Mouse (Mus musculus): ENCODE measurements around the gene Tbc1d13. TPM values are rescaled to one million over a fixed set of nuclear protein-coding genes. Genes with fewer than 3 reads are reported as not detected.
"Not testable (repeated sequence)": the region's sequence is repeated elsewhere in the genome, so short reads cannot be mapped to it uniquely, and the experiment has no call there.

The Tbc1d13 gene
- total and polyA plus RNA-seq, 3 experiments = 25.9 to 36.8 (median 32.1) TPM

DNA sequence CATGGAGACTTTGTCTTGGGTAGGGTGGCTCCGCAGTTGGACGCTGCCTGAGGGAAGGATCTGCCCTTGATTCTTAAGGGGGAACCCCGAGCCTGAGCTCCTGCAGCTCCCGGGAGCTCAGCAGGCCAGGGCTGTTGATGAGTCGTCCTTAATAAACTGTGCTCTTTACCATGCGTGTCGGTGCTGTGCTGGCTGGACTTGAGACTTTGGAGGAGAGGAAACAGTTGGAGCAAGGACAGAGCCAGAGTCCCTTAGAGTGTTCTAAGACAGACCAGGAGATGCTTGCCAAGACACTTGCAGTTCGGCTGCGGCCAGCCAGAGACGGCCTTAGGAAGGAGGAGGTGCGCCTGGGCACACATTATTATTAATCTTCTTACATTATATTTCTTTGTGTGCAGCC lies 18.3 kb downstream of the Tbc1d13 start:
- Histone ChIP-seq H3K9ac (ENCODE audit: insufficient read depth, low read depth) (no peak overlapping the region), H3K27ac (ENCODE audit: insufficient read depth, low read depth) (no peak overlapping the region), H3K4me1 (ENCODE audit: control insufficient read depth in 1 of 2, insufficient read depth in 2 of 2) (no peaks in the 10 kb centered on the region), H3K27me3 (replicated peaks) (no peaks in the 10 kb centered on the region), H3K36me3 (replicated peaks in 1 of 2; ENCODE audit: control insufficient read depth in 1 of 2, insufficient read depth in 1 of 2, low read length in 1 of 2) (peaks cover 37 to 58% of the 10 kb centered on the region in 2 experiments), H3K4me2 (ENCODE audit: insufficient read depth, low read depth, poor library complexity, severe bottlenecking) (no peak overlapping the region), H3K79me2 (replicated peaks; ENCODE audit: control insufficient read depth, extremely low read depth, insufficient read depth, poor library complexity, severe bottlenecking) (no peaks in the 10 kb centered on the region), H3K9me3 (replicated peaks; ENCODE audit: low read length) (no peaks in the 10 kb centered on the region), H3K4me3 (replicated peaks in 1 of 3; ENCODE audit: low read depth in 2 of 3, low read length in 2 of 3, poor library complexity in 1 of 3) (no peak overlapping the region)
- no peak for DNase-seq (ENCODE audit: extremely low read depth)
- in situ Hi-C loops (cut with MboI; ENCODE audit: low pct_ligation_motif_present, low pct_unique_long_range_greater_than_20kb, low sequenced_read_pairs) (no loop called here), dilution Hi-C loops (cut with MboI; ENCODE audit: extremely low pct_ligation_motif_present, extremely low pct_unique_long_range_greater_than_20kb, low sequenced_read_pairs) (no loop called here)
- TF ChIP-seq GABPA (IDR thresholded peaks at IDR 0.05; ENCODE audit: insufficient replicate concordance, low read depth, low read length) (no peak), RCOR1 (conservative IDR thresholded peaks at IDR 0.05; ENCODE audit: low read depth, low read length) (no peak), NRF1 (IDR thresholded peaks at IDR 0.05; ENCODE audit: low read depth, low read length) (no peak), MYC (IDR thresholded peaks at IDR 0.05; ENCODE audit: low read depth, low read length) (no peak), POLR2A (IDR thresholded peaks at IDR 0.05; ENCODE audit: low read depth, low read length) (no peak), SIN3A (IDR thresholded peaks at IDR 0.05; ENCODE audit: low read length) (no peak), MAZ (IDR thresholded peaks at IDR 0.05; ENCODE audit: low read depth, low read length) (no peak), IRF4 (IDR thresholded peaks at IDR 0.05; ENCODE audit: low read depth, low read length) (no peak), JUND (conservative IDR thresholded peaks at IDR 0.05; ENCODE audit: low read depth, low read length) (no peak), MAFK (IDR thresholded peaks at IDR 0.05; ENCODE audit: insufficient replicate concordance, low read length) (no peak), BHLHE40 (IDR thresholded peaks at IDR 0.05; ENCODE audit: low read depth, low read length) (no peak), USF1 (IDR thresholded peaks at IDR 0.05; ENCODE audit: low read depth, low read length) (no peak)

DNA sequence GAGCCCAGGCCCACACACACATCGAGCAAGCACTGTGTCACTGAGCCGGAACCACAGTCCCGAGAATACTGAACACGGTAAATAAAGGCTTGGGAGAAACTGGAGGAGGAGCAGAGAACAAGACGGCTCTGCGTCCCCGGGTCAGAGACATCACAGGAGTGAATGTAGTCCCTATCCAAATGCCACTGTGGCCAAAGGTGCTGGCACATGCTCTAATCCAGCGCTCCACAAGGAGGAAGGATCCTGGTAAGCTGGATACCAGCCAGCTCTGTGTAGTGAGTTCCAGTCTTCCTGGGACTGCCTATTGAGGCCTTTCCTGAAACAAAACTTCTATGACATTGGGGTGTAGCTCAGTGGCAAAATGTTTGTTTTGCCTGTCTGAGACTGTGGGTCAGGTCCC lies 19.1 kb downstream of the Tbc1d13 start:
- no peaks in the 10 kb centered on the region for H3K27me3 ChIP-seq (replicated peaks)
- no peak overlapping the region for H3K9ac ChIP-seq (ENCODE audit: insufficient read depth, low read depth)
- H3K9me3 ChIP-seq (replicated peaks; ENCODE audit: low read length) = no peaks in the 10 kb centered on the region
- no peak overlapping the region for H3K27ac ChIP-seq (ENCODE audit: insufficient read depth, low read depth)
- TF ChIP-seq UBTF (IDR thresholded peaks at IDR 0.05; ENCODE audit: low read depth, low read length) (no peak), CHD2 (IDR thresholded peaks at IDR 0.05; ENCODE audit: low read length) (no peak), TBP (conservative IDR thresholded peaks at IDR 0.05; ENCODE audit: low read depth, low read length) (no peak), ELF1 (IDR thresholded peaks at IDR 0.05; ENCODE audit: low read depth, low read length) (no peak), MXI1 (IDR thresholded peaks at IDR 0.05; ENCODE audit: low read depth, low read length) (no peak), ZC3H11A (IDR thresholded peaks at IDR 0.05; ENCODE audit: low read depth, low read length) (no peak), CTCF (conservative IDR thresholded peaks at IDR 0.05 in 1 of 2, IDR thresholded peaks at IDR 0.05 in 1 of 2; ENCODE audit: low read depth in 2 of 2, low read length in 2 of 2) (no peak), ZMIZ1 (IDR thresholded peaks at IDR 0.05; ENCODE audit: low read depth, low read length) (no peak), EP300 (IDR thresholded peaks at IDR 0.05; ENCODE audit: low read length) (no peak), MAFK (IDR thresholded peaks at IDR 0.05; ENCODE audit: insufficient replicate concordance, low read length) (no peak), NRF1 (IDR thresholded peaks at IDR 0.05; ENCODE audit: low read depth, low read length) (no peak), E2F4 (IDR thresholded peaks at IDR 0.05; ENCODE audit: insufficient replicate concordance, low read depth, low read length) (no peak), KAT2A (IDR thresholded peaks at IDR 0.05; ENCODE audit: insufficient replicate concordance, low read length) (no peak)
- no peak overlapping the region for H3K4me3 ChIP-seq (replicated peaks in 1 of 3; ENCODE audit: low read depth in 2 of 3, low read length in 2 of 3, poor library complexity in 1 of 3)
- no peaks in the 10 kb centered on the region for H3K79me2 ChIP-seq (replicated peaks; ENCODE audit: control insufficient read depth, extremely low read depth, insufficient read depth, poor library complexity, severe bottlenecking)
- H3K4me1 ChIP-seq (ENCODE audit: control insufficient read depth in 1 of 2, insufficient read depth in 2 of 2) = no peaks in the 10 kb centered on the region
- no peak for DNase-seq (ENCODE audit: extremely low read depth)
- dilution Hi-C loops (cut with MboI; ENCODE audit: extremely low pct_ligation_motif_present, extremely low pct_unique_long_range_greater_than_20kb, low sequenced_read_pairs) = no loop called here
- in situ Hi-C loops (cut with MboI; ENCODE audit: low pct_ligation_motif_present, low pct_unique_long_range_greater_than_20kb, low sequenced_read_pairs) = no loop called here
- H3K36me3 ChIP-seq (replicated peaks in 1 of 2; ENCODE audit: control insufficient read depth in 1 of 2, insufficient read depth in 1 of 2, low read length in 1 of 2) = peaks cover 29 to 50% of the 10 kb centered on the region in 2 experiments
- no peak overlapping the region for H3K4me2 ChIP-seq (ENCODE audit: insufficient read depth, low read depth, poor library complexity, severe bottlenecking)

DNA sequence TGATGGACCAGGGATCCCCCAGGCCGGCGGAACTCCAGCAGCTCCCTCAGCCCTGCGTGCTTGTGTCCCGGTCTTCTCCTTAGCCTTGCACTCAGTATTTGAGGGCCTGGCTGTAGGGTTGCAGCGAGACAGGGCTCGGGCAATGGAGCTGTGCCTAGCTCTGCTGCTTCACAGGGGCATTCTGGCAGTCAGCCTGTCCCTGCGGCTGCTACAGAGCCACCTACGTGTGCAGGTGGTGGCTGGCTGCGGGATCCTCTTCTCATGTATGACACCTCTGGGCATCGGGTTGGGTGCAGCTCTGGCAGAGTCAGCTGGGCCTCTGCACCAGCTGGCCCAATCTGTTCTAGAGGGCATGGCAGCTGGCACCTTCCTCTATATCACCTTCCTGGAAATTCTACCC lies 26.3 kb downstream of the Tbc1d13 start:
- H3K36me3 ChIP-seq (replicated peaks in 1 of 2; ENCODE audit: control insufficient read depth in 1 of 2, insufficient read depth in 1 of 2, low read length in 1 of 2); H3K27me3 ChIP-seq (replicated peaks); H3K9me3 ChIP-seq (replicated peaks; ENCODE audit: low read length); dilution Hi-C loops (cut with MboI; ENCODE audit: extremely low pct_ligation_motif_present, extremely low pct_unique_long_range_greater_than_20kb, low sequenced_read_pairs); H3K4me1 ChIP-seq (ENCODE audit: control insufficient read depth in 1 of 2, insufficient read depth in 2 of 2); H3K79me2 ChIP-seq (replicated peaks; ENCODE audit: control insufficient read depth, extremely low read depth, insufficient read depth, poor library complexity, severe bottlenecking); H3K9ac ChIP-seq (ENCODE audit: insufficient read depth, low read depth); H3K27ac ChIP-seq (ENCODE audit: insufficient read depth, low read depth); H3K4me3 ChIP-seq (replicated peaks in 1 of 3; ENCODE audit: low read depth in 2 of 3, low read length in 2 of 3, poor library complexity in 1 of 3); H3K4me2 ChIP-seq (ENCODE audit: insufficient read depth, low read depth, poor library complexity, severe bottlenecking); DNase-seq (ENCODE audit: extremely low read depth): not testable (repeated sequence)
- in situ Hi-C loops (cut with MboI; ENCODE audit: low pct_ligation_motif_present, low pct_unique_long_range_greater_than_20kb, low sequenced_read_pairs) = loop anchor here (10.0 kb wide), 1 partner anchor 115 kb away; the partner anchor contains the start of gene Wdr34
